Mouse (Mus musculus) small intestine, adult 2 months (tissue): ENCODE results near the gene Slc6a9.

Experiments used
- CTCF ChIP-seq: fragments of 200-500 bp; IDR thresholded peaks from 2 replicates; pipeline ENCODE4 v1.5.1; 2012; ENCODE audit warnings: low read depth, mild to moderate bottlenecking, control low read depth, inconsistent platforms, low read length, moderate library complexity, mixed read lengths; ENCODE audit not compliant: insufficient replicate concordance, insufficient read length; ENCODE audit errors: extremely low read depth
- POLR2A ChIP-seq: fragments of 200-500 bp; IDR thresholded peaks from 2 replicates; pipeline ENCODE4 v1.6.1; 2012; ENCODE audit warnings: low read depth, mild to moderate bottlenecking, control low read depth, inconsistent platforms, low read length, moderate library complexity

GRCm38 (mm10) chr4:117867823-117868222, 33.5 kb downstream of the Slc6a9 start:
- peak; percentile 52; the same call in 1 of the 2 replicates for TF ChIP-seq CTCF
- TF ChIP-seq POLR2A: no peak
